Mouse (Mus musculus): ENCODE measurements around the gene Hist1h2an.

The Hist1h2an gene

DNA sequence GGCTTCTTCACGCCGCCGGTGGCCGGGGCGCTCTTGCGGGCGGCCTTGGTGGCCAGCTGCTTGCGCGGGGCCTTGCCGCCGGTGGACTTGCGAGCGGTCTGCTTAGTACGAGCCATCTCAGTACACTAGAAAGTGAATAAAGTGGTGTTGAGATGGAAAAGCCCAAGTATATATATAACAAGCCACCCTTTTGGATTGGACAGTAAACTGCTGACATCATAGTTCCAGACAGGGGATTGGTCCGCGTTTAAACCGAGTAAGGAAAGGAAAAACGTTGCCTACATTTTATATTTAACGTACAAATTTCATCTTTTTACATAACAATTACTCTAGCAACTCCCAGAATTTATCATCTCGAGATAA lies 3.8 kb downstream of the Hist1h2an start, which contains the start of gene Hist1h3i:
Gene Hist1h3i (minus strand): TSS at position 116 of the 363 bp plus-strand sequence.
- peak; percentile 88 for DNase-seq (ENCODE audit: low spot score)

DNA sequence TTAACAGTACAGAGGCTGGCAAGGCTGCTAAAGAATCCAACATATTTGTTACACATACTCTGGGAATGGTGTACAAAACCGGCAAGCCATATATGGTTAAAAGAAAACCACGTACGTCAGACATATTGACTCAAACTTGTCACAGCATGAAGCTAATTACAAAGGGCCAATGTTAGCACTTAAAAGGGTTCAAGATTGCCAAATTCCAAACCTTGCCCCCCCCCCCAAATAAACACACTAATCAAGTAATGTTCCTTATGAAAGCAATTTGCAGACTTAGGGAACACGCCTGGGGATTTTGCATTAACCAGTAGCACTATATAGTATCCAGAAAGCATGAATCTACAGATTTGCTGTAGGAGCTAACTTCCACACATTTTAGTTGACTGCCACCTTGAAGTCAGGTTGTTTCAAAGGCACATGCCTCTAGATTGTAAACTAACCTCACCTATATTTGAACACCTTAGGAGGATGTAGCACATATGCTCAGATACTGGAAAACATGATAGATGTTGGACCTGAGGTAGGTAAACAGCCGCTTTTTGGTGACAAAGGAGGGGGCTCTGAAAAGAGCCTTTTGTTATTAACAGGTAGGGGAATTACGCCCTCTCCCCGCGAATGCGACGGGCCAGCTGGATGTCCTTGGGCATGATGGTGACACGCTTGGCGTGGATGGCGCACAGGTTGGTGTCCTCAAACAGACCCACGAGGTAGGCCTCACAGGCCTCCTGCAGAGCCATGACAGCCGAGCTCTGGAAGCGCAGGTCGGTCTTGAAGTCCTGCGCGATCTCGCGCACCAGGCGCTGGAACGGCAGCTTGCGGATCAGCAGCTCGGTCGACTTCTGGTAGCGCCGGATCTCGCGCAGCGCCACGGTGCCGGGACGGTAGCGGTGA lies 4.4 kb downstream of the Hist1h2an start:
- peak; percentile 60 for DNase-seq (ENCODE audit: low spot score)

GRCm38 (mm10) chr13:21781639-21782038 lies 5.4 kb downstream of the Hist1h2an start:
- DNase-seq (ENCODE audit: low spot score): no peak

- no peak for DNase-seq (ENCODE audit: low spot score)
These were observed 5.9 kb downstream of the Hist1h2an start for GRCm38 (mm10) chr13:21781021-21781555.

DNA sequence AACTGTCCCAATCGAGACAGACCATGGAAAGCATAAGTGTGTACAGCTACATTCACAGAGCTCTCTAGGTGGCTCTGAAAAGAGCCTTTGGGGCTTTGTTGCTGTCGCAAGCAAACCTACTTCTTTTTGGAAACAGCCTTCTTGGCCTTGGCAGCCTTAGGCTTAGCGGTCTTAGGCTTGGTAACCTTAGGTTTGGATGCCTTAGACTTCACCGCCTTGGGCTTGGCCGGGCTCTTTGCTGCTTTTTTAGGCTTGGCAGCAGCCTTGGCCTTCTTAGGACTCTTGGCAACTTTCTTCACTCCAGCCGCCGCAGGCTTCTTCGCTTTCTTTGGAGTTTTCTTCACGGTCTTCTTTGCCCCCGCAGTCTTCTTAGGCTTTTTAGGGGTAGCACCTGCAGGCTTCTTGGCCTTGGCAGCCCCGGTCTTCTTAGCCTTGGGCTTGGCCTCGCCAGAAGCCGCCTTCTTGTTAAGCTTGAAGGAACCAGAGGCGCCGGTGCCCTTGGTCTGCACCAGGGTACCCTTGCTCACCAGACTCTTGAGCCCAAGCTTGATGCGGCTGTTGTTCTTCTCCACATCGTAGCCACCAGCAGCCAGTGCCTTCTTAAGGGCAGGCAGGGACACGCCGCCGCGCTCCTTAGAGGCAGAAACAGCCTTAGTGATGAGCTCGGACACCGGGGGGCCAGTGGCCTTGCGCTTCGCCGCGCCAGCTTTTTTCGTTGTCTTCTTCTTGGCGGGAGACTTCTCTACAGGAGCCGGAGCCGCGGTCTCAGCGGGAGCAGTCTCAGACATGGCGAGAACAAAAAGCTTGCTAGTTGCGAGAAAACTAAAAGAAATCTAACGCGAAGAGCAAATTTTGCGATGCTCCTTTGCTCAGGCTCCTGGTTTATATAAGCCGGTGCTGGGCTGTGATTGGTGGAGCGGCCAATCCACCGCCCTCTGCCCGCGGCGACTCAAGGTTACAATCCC lies 7.0 kb downstream of the Hist1h2an start, which contains the start of gene Hist1h1b:
Gene Hist1h1b (minus strand): TSS at position 859 of the 965 bp plus-strand sequence.
- DNase-seq (ENCODE audit: low spot score): peak; percentile 73

DNA sequence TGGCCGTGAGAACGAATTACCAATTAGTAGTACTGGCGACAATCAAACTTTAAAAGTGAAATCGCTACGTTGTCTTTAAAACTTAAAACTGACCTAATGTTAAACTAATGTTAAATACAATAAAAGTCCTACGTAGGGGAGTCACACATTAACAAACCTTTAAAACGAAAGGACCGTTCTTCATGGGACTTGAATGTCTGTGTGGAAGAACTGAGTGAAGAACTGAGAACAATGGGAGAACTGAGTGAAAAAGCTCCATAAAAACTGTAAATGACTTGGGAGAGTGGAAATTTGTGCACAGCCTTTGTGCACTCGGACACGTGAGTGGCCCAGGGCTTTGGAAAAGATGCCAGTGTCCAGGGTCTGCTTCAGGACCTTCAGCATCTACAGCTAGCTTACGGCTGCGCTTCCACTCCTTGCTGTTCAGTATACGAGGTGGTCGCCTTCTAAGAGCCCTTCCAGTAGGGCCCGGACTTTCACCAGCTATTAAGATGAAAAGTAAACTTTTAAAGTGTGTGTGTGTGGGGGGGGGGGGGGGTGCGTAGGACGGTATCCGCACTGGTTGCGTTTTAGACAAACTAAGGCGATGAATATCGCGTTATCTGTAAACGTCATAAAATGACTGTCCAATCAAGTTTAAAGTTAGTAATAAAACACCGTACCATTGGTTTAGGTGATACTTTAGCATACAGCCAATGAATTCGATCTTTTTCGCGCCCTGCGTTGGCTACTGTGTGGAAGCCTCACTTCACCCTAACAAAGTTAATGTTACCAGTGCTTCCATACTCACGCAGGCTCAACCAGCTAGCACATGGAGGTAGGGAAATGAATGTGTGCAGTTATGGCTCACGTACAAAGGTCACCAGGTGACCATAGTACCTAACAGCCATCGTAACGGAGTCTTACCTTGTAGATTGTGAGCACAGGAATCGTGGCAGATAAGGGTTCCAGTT lies 7.9 kb downstream of the Hist1h2an start:
- peak; percentile 92 for DNase-seq (ENCODE audit: low spot score)

DNA sequence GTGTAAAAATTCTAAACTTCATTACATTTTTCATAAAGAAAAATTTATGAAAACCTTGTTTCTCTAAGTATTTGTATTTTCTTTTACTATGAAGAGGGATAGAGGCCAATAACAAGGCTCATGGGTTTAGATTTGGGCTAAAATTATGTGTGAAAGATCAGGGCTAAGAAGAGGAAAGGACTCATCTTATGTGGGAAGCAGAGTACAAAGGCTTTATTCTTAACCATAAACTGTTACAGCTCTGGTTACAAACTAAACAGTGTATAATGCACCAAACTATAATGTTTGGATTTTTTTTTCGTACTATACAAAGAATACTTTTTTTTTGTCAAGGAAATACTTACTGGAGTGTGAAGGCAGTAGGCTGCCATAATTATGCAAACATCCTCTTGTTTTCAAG lies 31.3 kb downstream of the Hist1h2an start:
- DNase-seq (ENCODE audit: low spot score): no peak

DNA sequence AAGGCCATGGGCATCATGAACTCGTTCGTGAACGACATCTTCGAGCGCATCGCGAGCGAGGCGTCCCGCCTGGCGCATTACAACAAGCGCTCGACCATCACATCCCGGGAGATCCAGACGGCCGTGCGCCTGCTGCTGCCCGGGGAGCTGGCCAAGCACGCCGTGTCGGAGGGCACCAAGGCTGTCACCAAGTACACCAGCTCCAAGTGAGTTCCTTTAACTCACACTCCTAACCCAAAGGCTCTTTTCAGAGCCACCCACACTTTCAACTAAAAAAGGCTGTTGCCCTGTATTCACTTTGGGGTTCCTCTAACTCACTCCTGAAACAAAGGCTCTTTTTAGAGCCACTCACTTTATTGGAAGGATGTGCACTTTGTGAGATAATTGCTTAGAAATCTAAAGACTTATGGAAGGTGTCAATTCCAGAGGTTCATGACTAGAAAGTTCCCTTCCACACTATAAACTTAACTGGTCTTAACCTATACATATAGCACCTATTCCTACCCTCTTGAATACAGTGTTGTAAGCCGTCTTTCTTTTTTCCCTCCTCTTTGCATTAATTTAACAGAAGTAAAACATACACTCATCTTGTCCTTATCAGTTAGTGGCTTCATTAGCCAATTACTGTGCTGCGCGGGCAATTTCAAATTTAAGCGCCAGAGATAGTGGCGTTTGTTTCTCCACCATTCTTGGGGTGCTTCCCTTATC lies 32.6 kb downstream of the Hist1h2an start:
- DNase-seq (ENCODE audit: low spot score): peak; percentile 50

GRCm38 (mm10) chr13:21753524-21754285 lies 33.3 kb downstream of the Hist1h2an start, which contains the start of the genes Hist1h2ak and Hist1h2bn:
TSS of gene Hist1h2ak (minus strand) at chr13:21753827.
TSS of gene Hist1h2bn (plus strand) at chr13:21754123.
- peak; percentile 93 for DNase-seq (ENCODE audit: low spot score)

- peak; percentile 34 for DNase-seq (ENCODE audit: low spot score)
These were observed 33.9 kb downstream of the Hist1h2an start for GRCm38 (mm10) chr13:21753051-21753523.

DNA sequence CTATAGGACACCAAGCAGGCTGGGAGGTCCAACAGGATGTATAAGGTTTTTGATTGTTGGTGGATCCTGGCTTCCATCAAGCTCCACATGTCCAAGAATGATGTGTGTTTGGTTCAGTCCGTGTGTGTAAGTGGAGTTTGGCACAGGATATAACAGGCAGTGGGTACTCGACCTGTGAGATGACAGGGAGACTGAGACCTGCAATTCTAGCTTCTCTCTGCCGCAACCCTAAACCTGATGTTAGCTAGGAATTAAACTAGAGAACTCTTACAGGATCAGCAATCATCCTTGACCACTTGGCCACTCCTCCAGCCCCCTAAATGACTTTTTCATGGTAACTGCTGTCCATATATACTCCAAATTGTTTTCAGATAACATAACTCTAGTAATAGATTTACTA lies 34.7 kb downstream of the Hist1h2an start:
- DNase-seq (ENCODE audit: low spot score): no peak

DNA sequence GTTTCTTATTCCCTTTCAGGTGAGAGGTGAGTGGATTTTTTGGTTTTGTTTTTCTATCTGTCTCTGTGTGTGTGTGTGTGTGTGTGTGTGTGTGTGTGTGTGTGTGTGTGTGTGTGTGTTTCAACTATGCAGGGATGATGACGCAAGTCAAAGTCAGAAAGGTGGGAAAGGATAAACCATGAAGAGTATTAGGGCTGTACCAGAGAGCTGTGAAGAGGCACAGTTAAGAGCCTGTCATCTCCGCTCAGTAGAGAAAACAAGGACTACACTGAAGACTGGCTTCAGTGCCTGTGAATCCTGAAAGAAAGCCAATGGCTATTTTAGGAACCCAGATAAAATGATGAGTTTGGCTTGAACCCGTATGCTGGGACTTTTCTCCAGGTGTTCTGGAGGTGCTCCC lies 35.2 kb downstream of the Hist1h2an start:
- no peak for DNase-seq (ENCODE audit: low spot score)

DNA sequence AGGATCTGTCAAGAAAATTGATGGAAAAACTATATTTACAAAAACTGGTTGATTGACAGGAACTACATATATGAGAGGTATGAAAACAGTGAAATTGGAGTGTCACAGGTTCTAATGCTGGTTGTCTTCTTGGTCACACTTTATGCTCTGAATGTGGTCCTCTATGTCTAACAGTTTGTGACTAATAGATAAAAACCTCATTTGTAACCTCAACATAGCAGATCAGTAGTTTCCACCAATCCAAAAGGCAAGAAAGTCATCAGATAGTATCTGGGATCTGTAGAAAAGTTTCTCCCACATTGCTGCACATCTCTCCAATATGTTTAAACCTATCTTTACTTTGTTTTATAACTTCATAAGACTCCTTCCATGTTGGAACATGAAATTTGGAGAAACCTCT lies 35.6 kb downstream of the Hist1h2an start:
- no peak for DNase-seq (ENCODE audit: low spot score)

DNA sequence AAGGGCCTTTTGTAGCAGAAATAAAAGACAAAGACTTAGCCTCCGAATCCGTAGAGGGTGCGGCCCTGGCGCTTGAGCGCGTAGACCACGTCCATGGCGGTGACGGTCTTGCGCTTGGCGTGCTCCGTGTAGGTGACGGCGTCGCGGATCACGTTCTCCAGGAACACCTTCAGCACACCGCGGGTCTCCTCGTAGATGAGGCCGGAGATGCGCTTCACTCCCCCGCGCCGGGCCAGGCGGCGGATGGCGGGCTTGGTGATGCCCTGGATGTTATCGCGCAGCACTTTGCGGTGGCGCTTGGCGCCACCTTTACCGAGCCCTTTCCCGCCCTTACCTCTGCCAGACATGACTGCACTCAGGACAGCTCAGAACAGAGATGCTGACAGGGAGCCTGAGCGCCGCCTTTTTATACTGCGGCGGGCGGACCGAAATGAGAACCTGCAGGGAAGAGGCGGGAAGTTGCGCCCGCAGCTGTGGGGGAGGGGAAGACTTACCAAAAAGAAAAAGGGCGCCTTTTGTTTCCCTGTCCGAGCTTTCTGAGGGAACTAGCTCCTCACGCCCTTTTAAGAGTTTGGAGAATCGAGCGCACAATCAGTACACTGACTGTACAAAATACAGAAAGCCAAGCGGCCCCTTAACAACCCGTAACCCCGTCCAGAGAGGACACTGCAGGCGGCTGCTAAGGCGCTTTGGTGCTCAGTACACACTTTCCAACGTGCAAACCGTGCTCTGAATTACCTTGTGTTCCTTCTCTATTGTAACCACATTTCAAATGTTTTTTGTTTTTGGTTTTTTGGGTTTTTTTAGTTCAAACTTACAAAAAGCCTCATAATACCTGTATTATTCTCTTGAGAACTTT lies 36.6 kb downstream of the Hist1h2an start, which contains the start of gene Hist1h4k:
Gene Hist1h4k (minus strand): TSS at position 347 of the 859 bp plus-strand sequence.
- DNase-seq (ENCODE audit: low spot score): peak; percentile 86

DNA sequence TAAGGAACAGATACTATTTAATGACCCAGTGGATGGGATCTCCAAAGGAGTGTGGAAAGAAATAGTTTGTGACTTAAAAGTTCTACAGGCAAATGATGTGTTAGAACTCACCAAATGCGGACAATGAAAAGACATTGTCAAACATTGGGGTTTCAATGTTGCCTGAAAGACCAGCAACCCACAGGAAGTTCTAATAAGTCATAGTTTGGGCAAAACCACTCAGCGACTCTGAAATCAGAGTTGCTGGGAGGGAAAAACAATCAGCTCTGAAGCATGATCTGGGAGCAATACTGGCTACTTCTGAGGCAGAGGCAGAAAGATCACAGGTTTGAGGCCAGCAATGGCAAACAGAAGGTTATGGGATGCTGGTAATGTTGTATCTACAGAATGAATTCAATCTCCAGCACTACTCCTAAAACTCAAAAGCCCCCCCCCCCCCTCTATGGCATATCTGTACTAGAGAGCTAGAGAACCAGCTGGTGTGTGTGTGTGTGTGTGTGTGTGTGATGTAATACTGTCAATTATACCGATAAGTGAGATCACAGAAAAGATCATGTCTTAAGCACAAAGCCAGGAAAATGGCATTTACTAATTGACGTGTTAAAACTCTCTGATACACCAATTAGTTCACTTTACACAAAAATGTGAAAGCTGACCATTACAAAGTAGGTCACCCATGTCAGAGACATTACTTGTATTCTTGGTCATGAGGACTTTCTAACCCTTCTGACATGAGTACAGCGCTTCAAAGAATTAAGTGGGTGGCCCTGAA lies 37.4 kb downstream of the Hist1h2an start:
- peak; percentile 45 for DNase-seq (ENCODE audit: low spot score)

GRCm38 (mm10) chr13:21745006-21745405 lies 42.0 kb downstream of the Hist1h2an start:
- no peak for DNase-seq (ENCODE audit: low spot score)
